Mouse (Mus musculus) thymus, postnatal 14 days (tissue): ENCODE measurements at regions not wholly inside any gene's neighbourhood (a gene's known extent, or its start where the extent isn't known, plus 50 kb on each side); places are given as distances from the start of the nearest gene placed in this dataset.
A peak's percentile ranks its signal among the peaks of the same experiment; 100 is the strongest.

Experiments used
- DNase-seq: peaks from one replicate; pipeline ENCODE4 v3.0.0; 2021

DNA sequence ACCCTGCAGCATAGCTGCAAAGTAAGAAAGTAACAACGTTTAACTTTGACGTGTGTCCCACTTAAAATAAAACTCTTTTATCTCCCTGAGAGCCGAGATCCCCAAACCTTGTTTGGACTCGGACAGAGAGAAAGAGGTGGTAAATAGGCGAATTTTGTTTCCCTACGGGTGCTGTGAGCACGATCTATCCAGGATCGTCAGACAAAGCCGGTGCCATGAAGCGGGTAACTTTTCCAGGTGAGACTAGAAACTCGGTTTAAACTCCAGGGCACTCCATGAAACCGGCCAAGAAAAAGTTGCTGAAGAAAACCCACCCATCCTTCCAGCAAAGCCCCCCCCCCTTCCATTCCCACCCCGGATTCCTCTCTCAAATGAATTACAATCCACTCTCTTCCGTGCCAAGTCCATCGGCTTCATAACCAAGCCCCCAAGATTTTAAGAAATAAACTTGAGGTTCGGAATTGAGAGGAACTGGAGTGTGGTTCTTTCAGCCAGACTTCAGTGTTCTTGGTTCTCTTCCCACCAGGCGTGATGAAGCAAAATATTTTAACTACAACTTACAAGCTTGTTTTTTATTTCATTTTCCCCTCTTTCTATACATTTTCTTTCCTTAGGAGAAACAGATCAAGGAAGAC lies 153.7 kb downstream of the Insig2 start:
- DNase-seq: no peak

DNA sequence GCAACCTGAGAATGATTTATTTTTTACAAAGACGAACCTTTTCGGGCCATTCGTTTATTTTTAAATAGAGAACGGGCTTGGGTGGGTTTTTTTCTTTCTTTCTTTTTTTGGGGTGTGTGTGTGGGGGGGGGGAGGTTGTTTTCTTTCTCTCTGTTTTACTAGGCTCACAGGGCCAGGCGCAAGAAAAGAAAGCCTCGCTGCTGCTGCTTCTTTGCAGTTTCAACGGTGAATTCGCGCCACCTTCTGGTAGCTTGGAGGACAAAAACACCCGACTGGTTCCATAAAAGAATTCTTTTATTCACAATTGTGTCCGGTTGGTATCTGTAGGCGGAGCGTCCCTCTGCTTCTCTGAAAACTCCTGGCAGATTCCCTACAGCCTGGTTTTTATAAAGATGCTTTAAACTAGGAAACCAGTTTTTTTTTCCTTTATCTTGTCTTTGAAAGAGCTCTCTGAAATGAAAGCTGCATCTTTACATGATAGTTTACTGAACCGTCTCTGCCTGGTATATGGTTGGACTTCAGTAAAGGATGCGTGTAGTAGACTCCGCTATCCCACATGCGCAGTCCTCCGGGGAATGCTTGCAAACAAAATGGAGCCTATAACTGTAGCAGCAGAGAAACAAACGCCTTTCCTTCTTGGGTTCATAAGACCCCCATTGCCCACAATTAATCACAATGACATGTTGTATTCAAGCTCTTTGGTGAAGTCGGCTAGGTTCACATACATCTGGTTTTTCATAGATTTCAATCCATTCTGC lies 151.9 kb downstream of the Insig2 start:
- peak; percentile 33 for DNase-seq

DNA sequence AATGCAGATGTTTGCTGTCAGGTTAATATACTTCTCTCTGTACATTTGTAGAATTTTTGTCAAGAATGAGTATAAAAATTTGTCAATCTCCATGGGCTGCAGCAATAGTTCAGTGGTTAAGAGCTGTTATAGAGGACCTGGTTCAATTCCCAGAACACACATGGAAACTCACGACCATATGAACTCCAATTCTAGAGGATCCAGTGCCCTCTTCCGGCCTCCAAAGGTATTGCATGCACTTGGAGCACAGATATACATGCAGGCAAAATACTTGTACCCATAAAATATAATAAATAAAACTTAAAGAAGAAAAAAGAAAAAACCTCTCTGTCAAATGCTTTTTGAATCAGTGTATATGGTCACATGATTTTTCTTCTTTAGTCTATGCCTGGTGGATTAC lies 143.5 kb downstream of the Insig2 start:
- no peak for DNase-seq

DNA sequence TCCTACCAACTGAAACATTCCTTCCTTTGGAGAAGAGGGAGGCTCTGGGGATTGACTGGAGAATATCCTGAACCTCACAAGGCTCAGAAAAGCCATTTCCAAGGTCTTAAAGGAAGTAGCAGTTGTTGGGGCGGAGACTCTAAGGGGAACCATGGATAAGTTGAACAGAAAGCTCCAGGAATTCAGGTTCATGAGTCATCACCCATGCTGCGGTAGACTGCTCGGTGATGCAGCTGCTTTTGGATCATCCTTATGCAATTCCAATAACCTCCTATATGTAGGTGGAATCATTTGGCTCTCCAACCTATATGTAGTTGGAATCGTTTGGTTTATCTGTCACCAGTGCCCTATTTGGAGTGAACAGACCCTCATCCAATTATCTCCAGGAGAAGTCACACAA lies 137.6 kb downstream of the Insig2 start:
- DNase-seq: no peak

DNA sequence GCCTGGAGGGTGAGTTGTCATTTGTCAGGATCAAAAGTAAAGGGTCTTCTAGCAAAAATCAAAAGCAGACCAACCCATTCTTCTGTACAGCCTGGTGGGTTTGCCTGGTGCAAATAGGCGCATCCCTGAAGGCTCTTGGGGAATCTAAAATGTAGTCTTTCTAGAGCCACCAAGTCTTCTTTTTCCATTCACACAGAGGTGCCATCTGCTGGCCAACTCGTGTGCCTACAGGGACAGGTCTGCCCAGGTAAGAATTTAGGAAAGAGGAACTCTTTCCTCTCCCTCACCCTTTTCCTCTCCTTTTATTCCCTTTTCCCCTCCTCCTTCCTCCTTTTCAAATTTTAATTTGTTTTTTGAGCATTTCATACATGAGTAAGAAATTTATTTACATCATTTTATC lies 116.5 kb downstream of the Insig2 start:
- DNase-seq: no peak

DNA sequence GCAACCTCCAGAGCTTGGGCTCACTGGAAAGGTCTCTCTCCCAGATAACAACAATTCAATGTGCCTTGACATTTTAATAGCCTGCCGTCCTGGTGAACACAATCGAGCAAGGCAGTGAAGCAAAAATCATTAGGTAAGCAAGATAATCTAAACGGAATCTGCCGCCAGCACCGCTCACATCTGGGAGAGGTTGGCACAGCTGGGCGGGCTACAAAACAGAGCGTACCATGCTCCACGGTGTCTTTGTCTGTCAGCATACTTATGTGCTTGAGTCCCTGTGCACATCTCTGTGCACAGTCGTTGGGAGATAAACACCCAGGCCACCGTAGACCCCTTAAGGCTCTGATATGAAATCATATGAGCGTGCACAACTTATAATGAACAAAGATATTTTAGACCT lies 108.1 kb downstream of the Insig2 start:
- DNase-seq: no peak

DNA sequence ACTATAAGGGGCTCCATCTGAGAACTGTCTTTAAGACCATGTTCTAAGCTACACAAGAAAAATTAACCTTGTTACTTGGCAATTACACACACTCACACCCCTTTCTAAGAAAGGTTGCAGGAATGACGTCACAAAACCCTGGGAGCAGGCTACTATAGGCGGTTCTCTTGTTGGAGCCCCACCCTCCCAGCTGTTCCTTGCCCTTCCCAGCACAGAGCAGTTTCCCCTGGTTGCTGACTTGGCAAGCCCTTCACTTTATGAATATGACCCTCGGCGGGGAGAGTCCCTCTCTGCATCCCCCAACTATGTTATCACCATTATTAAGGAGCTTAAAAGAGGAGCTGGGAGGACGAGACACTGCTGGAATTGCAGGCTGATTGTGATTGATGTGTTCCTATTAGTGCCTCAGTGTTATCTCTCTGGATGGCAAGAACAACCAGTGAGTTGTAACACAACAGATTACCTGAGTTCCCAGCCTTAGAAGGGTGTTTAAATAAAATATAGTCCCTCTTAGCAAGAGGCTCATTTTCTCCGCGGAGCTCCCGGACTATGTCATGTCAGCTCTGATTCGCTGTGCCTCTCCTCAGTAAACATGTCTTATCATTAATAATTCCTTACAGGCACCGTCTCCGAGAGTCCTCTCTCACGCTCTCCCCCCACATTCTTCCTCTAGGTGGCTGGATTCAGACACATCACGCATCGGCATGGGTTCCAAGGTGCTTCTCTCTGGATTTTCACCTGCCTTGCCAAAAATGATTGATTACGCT lies 105.7 kb downstream of the Insig2 start:
- no peak for DNase-seq

DNA sequence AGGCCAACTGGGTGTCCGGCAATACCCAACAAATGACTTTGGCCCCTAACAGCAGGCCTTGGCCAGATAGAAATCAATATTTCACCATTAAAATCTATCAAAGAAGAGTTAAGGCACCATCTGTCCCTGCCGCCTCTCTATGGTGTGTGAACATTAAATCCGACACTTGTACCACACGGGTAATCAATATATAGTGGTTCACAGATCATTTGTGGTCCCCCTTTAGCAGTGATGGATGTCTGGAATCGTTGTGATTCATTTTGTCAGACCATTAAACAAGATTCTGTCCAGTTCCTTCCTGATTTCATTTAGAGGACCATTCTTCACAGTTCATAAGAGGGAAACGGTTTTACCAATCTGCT lies 105.2 kb downstream of the Insig2 start:
- DNase-seq: no peak

DNA sequence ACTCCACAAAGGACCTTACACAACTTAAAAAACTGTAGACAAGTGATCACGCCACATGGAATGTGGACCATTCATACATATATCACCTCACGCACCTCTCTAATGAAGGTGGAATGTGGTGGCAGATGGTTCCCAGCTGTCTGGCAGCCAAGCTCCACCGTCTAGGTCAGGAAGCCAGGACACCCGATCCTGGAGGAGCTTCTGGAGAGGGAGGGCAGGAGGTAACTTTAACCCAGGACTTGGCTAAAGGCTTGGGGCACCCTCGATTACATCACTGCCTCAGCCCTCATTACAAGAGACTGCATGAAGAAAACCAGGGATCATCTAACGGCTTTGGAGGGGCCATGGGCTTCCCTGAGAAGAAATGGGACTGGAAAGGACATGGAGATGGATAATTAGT lies 88.8 kb downstream of the Insig2 start:
- DNase-seq: no peak

DNA sequence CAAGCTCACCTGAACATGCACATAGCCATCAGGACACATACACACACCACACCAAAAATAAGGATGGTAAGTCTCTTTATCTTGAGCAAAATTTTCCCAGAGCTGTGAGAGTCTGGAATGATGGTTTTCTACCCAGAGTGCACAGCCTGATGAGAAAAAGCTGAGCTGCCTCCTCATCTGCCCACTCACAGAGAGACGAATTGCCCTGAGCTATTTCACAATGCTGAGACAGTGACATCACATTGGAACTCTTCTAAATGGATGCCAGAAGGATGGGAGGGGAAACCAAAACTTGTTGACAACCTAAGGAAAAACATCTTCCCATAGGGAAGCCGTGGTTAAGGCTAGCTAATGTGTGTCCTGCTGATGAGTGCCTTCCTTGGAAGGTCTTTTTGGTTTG lies 84.8 kb downstream of the Insig2 start:
- no peak for DNase-seq

DNA sequence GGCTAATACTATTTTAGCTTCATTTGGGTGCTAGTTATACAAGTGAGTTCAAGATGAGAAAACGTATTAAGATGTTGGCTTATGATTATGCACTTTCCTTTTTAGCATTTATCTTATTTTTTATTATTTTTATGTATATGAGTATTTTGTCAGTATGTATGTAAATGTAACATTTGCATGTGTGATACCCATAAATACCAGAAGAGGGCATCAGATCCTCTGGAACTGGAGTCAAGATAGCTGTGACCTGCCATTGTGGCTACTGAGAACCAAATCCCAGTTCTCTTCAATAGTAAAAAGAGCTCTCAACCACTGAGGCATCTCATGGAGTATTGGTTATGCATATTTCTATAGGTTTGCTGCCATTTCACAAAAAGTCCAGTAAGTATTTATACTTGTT lies 83.3 kb downstream of the Insig2 start:
- DNase-seq: peak; percentile 8

DNA sequence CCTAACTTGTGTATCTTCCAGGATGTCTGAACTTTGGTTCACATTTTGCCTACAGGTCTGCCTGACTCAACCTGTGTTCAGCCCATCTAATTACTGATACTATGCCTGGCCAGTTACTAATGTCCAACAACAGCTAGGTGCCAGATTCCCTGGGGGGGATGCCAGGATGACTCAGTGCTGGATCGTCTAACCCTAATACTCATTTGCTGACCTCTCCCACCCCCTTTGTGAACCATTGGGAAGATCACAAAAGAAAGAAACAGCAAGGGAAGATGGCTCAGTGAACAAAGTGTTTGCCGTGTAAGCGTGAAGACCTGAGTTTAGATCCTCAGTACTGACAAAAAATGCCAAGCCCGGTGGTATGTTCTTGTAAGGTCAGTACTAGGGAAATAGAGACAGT lies 81.7 kb downstream of the Insig2 start:
- DNase-seq: no peak

DNA sequence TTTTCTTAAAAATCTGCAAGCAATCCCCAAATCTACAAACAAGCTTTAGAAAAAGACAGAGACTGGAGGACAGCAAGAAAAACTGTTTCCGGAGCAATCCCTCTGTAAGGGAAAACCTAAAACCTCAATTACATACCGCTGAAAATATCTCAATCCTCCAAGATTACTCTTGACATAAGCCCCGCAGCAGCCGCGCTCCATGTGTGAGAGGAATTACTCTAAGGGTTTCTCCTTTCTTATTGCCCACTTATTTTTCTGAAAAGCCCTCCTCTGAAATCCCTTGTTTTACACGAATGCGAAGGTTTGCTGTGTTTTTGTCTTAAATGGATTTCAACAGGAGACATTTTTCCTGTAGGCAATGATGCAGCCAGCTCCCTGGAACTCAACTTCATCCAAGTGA lies 80.3 kb downstream of the Insig2 start:
- no peak for DNase-seq

DNA sequence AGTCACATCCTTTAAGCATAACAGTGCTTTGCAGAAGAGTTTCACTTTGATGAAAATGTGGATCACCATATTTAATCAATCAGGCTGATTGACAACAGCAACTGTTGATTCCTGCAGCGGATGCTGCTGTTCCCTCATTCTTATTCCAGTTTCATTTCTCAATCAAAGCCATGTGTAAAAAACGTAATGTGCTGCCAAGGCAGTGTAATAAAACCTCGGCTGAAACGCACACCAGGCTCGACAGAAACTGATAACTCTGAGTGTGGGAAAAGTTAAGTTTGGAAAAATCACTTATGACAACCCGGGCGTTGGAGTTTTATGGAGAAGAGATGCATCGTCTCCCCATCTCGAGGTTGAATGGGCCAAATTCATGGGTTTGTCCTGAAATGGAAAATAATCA lies 78.2 kb downstream of the Insig2 start:
- no peak for DNase-seq
